Mouse (Mus musculus) ovary, postnatal 36 days (tissue): Measurements from ENCODE around the gene Fcf1.
A peak's percentile ranks its signal among the peaks of the same experiment; 100 is the strongest.

ENCODE experiments used
- DNase-seq: peaks from one replicate; pipeline ENCODE4 v3.0.0; 2022; ENCODE audit warnings: low spot score, mixed read lengths

Gene Fcf1

GRCm38 (mm10) chr12:84970428-84971096 lies at the start of gene Fcf1, which contains the start of gene Arel1:
Fcf1 (plus strand) TSS chr12:84970897.
Arel1 (minus strand) TSS chr12:84970900.
- peak; percentile 85 for DNase-seq

- DNase-seq: no peak
These were observed 48.7 kb upstream of the Fcf1 start for GRCm38 (mm10) chr12:84921881-84922419.

GRCm38 (mm10) chr12:84924324-84924723 lies 46.4 kb upstream of the Fcf1 start:
- no peak for DNase-seq

GRCm38 (mm10) chr12:84926542-84926941 lies 44.2 kb upstream of the Fcf1 start:
- no peak for DNase-seq

- no peak for DNase-seq
These were observed 38.5 kb upstream of the Fcf1 start for GRCm38 (mm10) chr12:84932210-84932609.

GRCm38 (mm10) chr12:84935343-84935742 lies 35.4 kb upstream of the Fcf1 start:
- no peak for DNase-seq

GRCm38 (mm10) chr12:84939117-84939516 lies 31.6 kb upstream of the Fcf1 start:
- DNase-seq: no peak

- no peak for DNase-seq
These were observed 30.4 kb upstream of the Fcf1 start for GRCm38 (mm10) chr12:84940343-84940742.

- DNase-seq: no peak
These were observed 29.0 kb upstream of the Fcf1 start for GRCm38 (mm10) chr12:84941717-84942116.

GRCm38 (mm10) chr12:84943006-84943952 lies 27.4 kb upstream of the Fcf1 start:
- DNase-seq: no peak

- no peak for DNase-seq
These were observed 26.4 kb upstream of the Fcf1 start for GRCm38 (mm10) chr12:84944150-84944812.

GRCm38 (mm10) chr12:84944813-84945553 lies 25.7 kb upstream of the Fcf1 start:
- no peak for DNase-seq

- no peak for DNase-seq
These were observed 22.7 kb upstream of the Fcf1 start for GRCm38 (mm10) chr12:84947894-84948583.

GRCm38 (mm10) chr12:84948584-84949285 lies 22.0 kb upstream of the Fcf1 start:
- no peak for DNase-seq

- DNase-seq: no peak
These were observed 19.9 kb upstream of the Fcf1 start for GRCm38 (mm10) chr12:84950763-84951162.

GRCm38 (mm10) chr12:84951531-84951930 lies 19.2 kb upstream of the Fcf1 start:
- DNase-seq: no peak

GRCm38 (mm10) chr12:84952351-84952750 lies 18.3 kb upstream of the Fcf1 start:
- no peak for DNase-seq

- DNase-seq: no peak
These were observed 14.4 kb upstream of the Fcf1 start for GRCm38 (mm10) chr12:84956317-84956716.

GRCm38 (mm10) chr12:84958794-84959356 lies 11.8 kb upstream of the Fcf1 start:
- DNase-seq: no peak

- DNase-seq: no peak
These were observed 8.1 kb upstream of the Fcf1 start for GRCm38 (mm10) chr12:84962606-84963005.
